Mouse (Mus musculus): ENCODE measurements around the gene Mmrn2. TPM values are rescaled to one million over a fixed set of nuclear protein-coding genes. Genes with fewer than 3 reads are reported as not detected.

Mmrn2 gene
- 4.9 and 5.5 TPM in 2 replicates for polyA plus RNA-seq (2015; fragmentation: Nextera tagmentation; extraction: Ambion mirVana)

- H3K9ac ChIP-seq (replicated peaks): no peak within 1 kb of the TSS
- no peaks in the 10 kb centered on the region for H3K36me3 ChIP-seq
- no peaks in the 10 kb centered on the region for H3K9me3 ChIP-seq
- no peak within 1 kb of the TSS for H3K4me2 ChIP-seq (replicated peaks)
- WGBS: 84% methylated on average over 13 of the region's 13 CpGs
- H3K27ac ChIP-seq: no peak within 1 kb of the TSS
- ATAC-seq: no peak
- H3K4me3 ChIP-seq (replicated peaks): no peak within 1 kb of the TSS
- H3K4me1 ChIP-seq (replicated peaks): peaks cover 16% of the 10 kb centered on the region; the same call in 1 of the 2 replicates
- no peaks in the 10 kb centered on the region for H3K27me3 ChIP-seq
Measured at GRCm38 (mm10) chr14:34375415-34375904, at the start of gene Mmrn2. Gene Mmrn2 (plus strand): TSS chr14:34375465.

GRCm38 (mm10) chr14:34326606-34327005 is 48.7 kb upstream of the Mmrn2 start:
- no peak overlapping the region for H3K4me3 ChIP-seq (replicated peaks)
- H3K9me3 ChIP-seq: no peaks in the 10 kb centered on the region
- 96% methylated on average over 3 of the region's 3 CpGs for WGBS
- H3K4me2 ChIP-seq (replicated peaks): no peak overlapping the region
- H3K36me3 ChIP-seq: peaks cover 66% of the 10 kb centered on the region
- no peaks in the 10 kb centered on the region for H3K27me3 ChIP-seq
- no peak for ATAC-seq
- no peaks in the 10 kb centered on the region for H3K4me1 ChIP-seq (replicated peaks)
- no peak overlapping the region for H3K9ac ChIP-seq (replicated peaks)
- no peak overlapping the region for H3K27ac ChIP-seq

GRCm38 (mm10) chr14:34327618-34328017 is 47.6 kb upstream of the Mmrn2 start:
- no peak overlapping the region for H3K9ac ChIP-seq (replicated peaks)
- peaks cover 71% of the 10 kb centered on the region for H3K36me3 ChIP-seq
- H3K27ac ChIP-seq: no peak overlapping the region
- no peaks in the 10 kb centered on the region for H3K4me1 ChIP-seq (replicated peaks)
- no peak overlapping the region for H3K4me2 ChIP-seq (replicated peaks)
- no peak for ATAC-seq
- no peaks in the 10 kb centered on the region for H3K9me3 ChIP-seq
- no peak overlapping the region for H3K4me3 ChIP-seq (replicated peaks)
- H3K27me3 ChIP-seq: no peaks in the 10 kb centered on the region
- WGBS: 92% methylated on average over 1 of the region's 1 CpGs

- WGBS: 92% methylated on average over 9 of the region's 9 CpGs
- no peak overlapping the region for H3K4me2 ChIP-seq (replicated peaks)
- H3K36me3 ChIP-seq: peaks cover 74% of the 10 kb centered on the region
- H3K4me1 ChIP-seq (replicated peaks): no peaks in the 10 kb centered on the region
- ATAC-seq: no peak; the same call in 1 of the 2 replicates
- H3K27ac ChIP-seq: no peak overlapping the region
- H3K27me3 ChIP-seq: no peaks in the 10 kb centered on the region
- H3K9me3 ChIP-seq: no peaks in the 10 kb centered on the region
- no peak overlapping the region for H3K4me3 ChIP-seq (replicated peaks)
- H3K9ac ChIP-seq (replicated peaks): no peak overlapping the region
Measured at GRCm38 (mm10) chr14:34330657-34331158, 44.6 kb upstream of the Mmrn2 start.

- Histone ChIP-seq H3K27ac (no peak overlapping the region), H3K9me3 (no peaks in the 10 kb centered on the region), H3K9ac (replicated peaks) (no peak overlapping the region), H3K27me3 (no peaks in the 10 kb centered on the region), H3K36me3 (peaks cover 78% of the 10 kb centered on the region), H3K4me3 (replicated peaks) (no peak overlapping the region), H3K4me1 (replicated peaks) (no peaks in the 10 kb centered on the region), H3K4me2 (replicated peaks) (no peak overlapping the region)
- 88% methylated on average over 3 of the region's 3 CpGs for WGBS
- no peak for ATAC-seq
Measured at GRCm38 (mm10) chr14:34331886-34332285, 43.4 kb upstream of the Mmrn2 start.

GRCm38 (mm10) chr14:34332476-34332875 is 42.8 kb upstream of the Mmrn2 start:
- Histone ChIP-seq H3K4me2 (replicated peaks) (no peak overlapping the region), H3K9ac (replicated peaks) (no peak overlapping the region), H3K27me3 (no peaks in the 10 kb centered on the region), H3K9me3 (no peaks in the 10 kb centered on the region), H3K4me3 (replicated peaks) (no peak overlapping the region), H3K27ac (no peak overlapping the region), H3K36me3 (peaks cover 81% of the 10 kb centered on the region), H3K4me1 (replicated peaks) (no peaks in the 10 kb centered on the region)
- WGBS: 87% methylated on average over 5 of the region's 5 CpGs
- ATAC-seq: no peak

- Histone ChIP-seq H3K4me2 (replicated peaks) (no peak overlapping the region), H3K4me3 (replicated peaks) (no peak overlapping the region), H3K36me3 (peaks cover 90% of the 10 kb centered on the region), H3K27me3 (no peaks in the 10 kb centered on the region), H3K27ac (no peak overlapping the region), H3K9me3 (no peaks in the 10 kb centered on the region), H3K9ac (replicated peaks) (no peak overlapping the region), H3K4me1 (replicated peaks) (no peaks in the 10 kb centered on the region)
- ATAC-seq: no peak
- WGBS: 52% methylated on average over 1 of the region's 1 CpGs
Measured at GRCm38 (mm10) chr14:34339446-34339845, 35.8 kb upstream of the Mmrn2 start.

- Histone ChIP-seq H3K4me3 (replicated peaks) (no peak overlapping the region), H3K27me3 (no peaks in the 10 kb centered on the region), H3K9me3 (no peaks in the 10 kb centered on the region), H3K27ac (no peak overlapping the region), H3K4me2 (replicated peaks) (no peak overlapping the region), H3K9ac (replicated peaks) (no peak overlapping the region), H3K4me1 (replicated peaks) (no peaks in the 10 kb centered on the region), H3K36me3 (peaks cover 68% of the 10 kb centered on the region)
- WGBS: 91% methylated on average over 4 of the region's 4 CpGs
- no peak for ATAC-seq
Measured at GRCm38 (mm10) chr14:34341993-34342392, 33.3 kb upstream of the Mmrn2 start.

- ATAC-seq: no peak
Measured at GRCm38 (mm10) chr14:34343078-34343477, 32.2 kb upstream of the Mmrn2 start.

GRCm38 (mm10) chr14:34344361-34344760 is 30.9 kb upstream of the Mmrn2 start:
- no peak overlapping the region for H3K27ac ChIP-seq
- H3K36me3 ChIP-seq: peaks cover 46% of the 10 kb centered on the region
- H3K4me2 ChIP-seq (replicated peaks): no peak overlapping the region
- no peak overlapping the region for H3K4me3 ChIP-seq (replicated peaks)
- H3K4me1 ChIP-seq (replicated peaks): no peaks in the 10 kb centered on the region
- no peaks in the 10 kb centered on the region for H3K9me3 ChIP-seq
- ATAC-seq: no peak
- 91% methylated on average over 5 of the region's 5 CpGs for WGBS
- no peak overlapping the region for H3K9ac ChIP-seq (replicated peaks)
- H3K27me3 ChIP-seq: no peaks in the 10 kb centered on the region

More at GRCm38 (mm10) chr14:34343078-34343477, 32.2 kb upstream of the Mmrn2 start:
- Histone ChIP-seq H3K27me3 (no peaks in the 10 kb centered on the region), H3K4me2 (replicated peaks) (no peak overlapping the region), H3K9me3 (no peaks in the 10 kb centered on the region), H3K4me1 (replicated peaks) (no peaks in the 10 kb centered on the region), H3K27ac (no peak overlapping the region), H3K4me3 (replicated peaks) (no peak overlapping the region), H3K9ac (replicated peaks) (no peak overlapping the region), H3K36me3 (peaks cover 57% of the 10 kb centered on the region)
- 96% methylated on average over 4 of the region's 4 CpGs for WGBS

- H3K4me1 ChIP-seq (replicated peaks): no peaks in the 10 kb centered on the region
- H3K36me3 ChIP-seq: peaks cover 34% of the 10 kb centered on the region
- H3K27ac ChIP-seq: no peak overlapping the region
- no peak overlapping the region for H3K4me2 ChIP-seq (replicated peaks)
- no peak overlapping the region for H3K9ac ChIP-seq (replicated peaks)
- ATAC-seq: no peak
- WGBS: 69% methylated on average over 12 of the region's 12 CpGs
- no peak overlapping the region for H3K4me3 ChIP-seq (replicated peaks)
- H3K27me3 ChIP-seq: no peaks in the 10 kb centered on the region
- no peaks in the 10 kb centered on the region for H3K9me3 ChIP-seq
Measured at GRCm38 (mm10) chr14:34345771-34346566, 29.3 kb upstream of the Mmrn2 start.

GRCm38 (mm10) chr14:34347084-34347483 is 28.2 kb upstream of the Mmrn2 start:
- peaks cover 23% of the 10 kb centered on the region for H3K36me3 ChIP-seq

More at GRCm38 (mm10) chr14:34347084-34347483, 28.2 kb upstream of the Mmrn2 start:
- Histone ChIP-seq H3K9me3 (no peaks in the 10 kb centered on the region), H3K27ac (no peak overlapping the region), H3K4me2 (replicated peaks) (no peak overlapping the region), H3K4me3 (replicated peaks) (no peak overlapping the region), H3K4me1 (replicated peaks) (no peaks in the 10 kb centered on the region), H3K27me3 (no peaks in the 10 kb centered on the region), H3K9ac (replicated peaks) (no peak overlapping the region)
- 97% methylated on average over 5 of the region's 5 CpGs for WGBS
- no peak for ATAC-seq
